Mouse (Mus musculus) spleen, adult 2 months (tissue): ENCODE data around the gene Fbxo11.
"Not testable (repeated sequence)": the region's sequence is repeated elsewhere in the genome, so short reads cannot be mapped to it uniquely, and the experiment has no call there.

ENCODE experiments used
- CTCF ChIP-seq: fragments of 200-500 bp; IDR thresholded peaks from 2 replicates; pipeline ENCODE4 v1.5.1; 2011; ENCODE audit warnings: mild to moderate bottlenecking, inconsistent platforms; ENCODE audit not compliant: insufficient read depth, insufficient read length, insufficient replicate concordance; ENCODE audit errors: extremely low read depth
- POLR2A ChIP-seq: fragments of 200-500 bp; IDR thresholded peaks from 2 replicates; pipeline ENCODE4 v1.6.1; 2011; ENCODE audit warnings: low read depth, low read length, inconsistent platforms

- not testable (repeated sequence) for TF ChIP-seq CTCF, POLR2A
Observed at GRCm38 (mm10) chr17:87976927-87977326, 88.2 kb downstream of the Fbxo11 start.
